Mouse (Mus musculus) liver, embryonic 14.5 days (tissue): Measurements from ENCODE around the gene Irs2. TPM values are rescaled to one million over a fixed set of nuclear protein-coding genes. Genes with fewer than 3 reads are reported as not detected.
A peak's percentile ranks its signal among the peaks of the same experiment; 100 is the strongest.

Source experiments
- ATAC-seq: fragments of 200-750 bp; cut with Nextera tagmentation; 2 replicates; pipeline ENCODE4 v1.8.0; 2017; ENCODE audit warnings: moderate number of reproducible peaks, mild to moderate bottlenecking, moderate library complexity; ENCODE audit not compliant: insufficient read depth
- DNase-seq, 3 experiments: peaks; one replicate each; pipeline ENCODE4 v3.0.0-alpha.2; 2012 to 2013; ENCODE audit warnings: low read depth in 3 of 3, low spot score in 3 of 3
- H3K27ac ChIP-seq: fragments of 300-500 bp; sonication (generic); 2 replicates; pipeline ENCODE4 v1.5.1; 2014; ENCODE audit warnings: moderate library complexity, mild to moderate bottlenecking, control low read depth, inconsistent platforms
- H3K27me3 ChIP-seq: fragments of 300-500 bp; sonication (generic); 2 replicates; pipeline ENCODE4 v1.6.1; 2014; ENCODE audit warnings: mild to moderate bottlenecking, low read length, moderate library complexity; ENCODE audit not compliant: control insufficient read depth, insufficient read depth
- H3K36me3 ChIP-seq: fragments of 300-500 bp; sonication (generic); replicated peaks from 2 replicates; pipeline ENCODE4 v1.6.1; 2014; ENCODE audit warnings: low read depth; ENCODE audit not compliant: control insufficient read depth, insufficient read depth
- H3K4me1 ChIP-seq, 2 experiments: fragments of 200-500 bp in 1 of 2; fragments of 300-500 bp in 1 of 2; sonication (generic) in 1 of 2; replicated peaks; 2 replicates each; pipeline ENCODE4 v1.6.1; 2012 to 2014; ENCODE audit warnings: antibody characterized with exemption in 1 of 2, inconsistent platforms in 1 of 2, low read length in 1 of 2; ENCODE audit not compliant: control insufficient read depth in 2 of 2, insufficient read depth in 2 of 2
- H3K4me2 ChIP-seq: fragments of 300-500 bp; sonication (generic); 2 replicates; pipeline ENCODE4 v1.6.1; 2014; ENCODE audit warnings: low read depth, mild to moderate bottlenecking, control low read depth, moderate library complexity
- H3K4me3 ChIP-seq, 2 experiments: fragments of 200-500 bp in 1 of 2; fragments of 300-500 bp in 1 of 2; sonication (generic) in 1 of 2; 2 replicates each; pipeline ENCODE4 v1.5.1; 2012 to 2014; ENCODE audit warnings: low read depth in 2 of 2, low read length in 2 of 2, mild to moderate bottlenecking in 2 of 2, control low read depth in 1 of 2, inconsistent platforms in 1 of 2, moderate library complexity in 1 of 2; ENCODE audit not compliant: insufficient read depth in 1 of 2
- H3K9ac ChIP-seq: fragments of 300-500 bp; sonication (generic); replicated peaks from 2 replicates; pipeline ENCODE4 v1.6.1; 2014; ENCODE audit warnings: mild to moderate bottlenecking, control low read depth, moderate library complexity
- H3K9me3 ChIP-seq: fragments of 300-500 bp; sonication (generic); 2 replicates; pipeline ENCODE4 v1.6.1; 2016; ENCODE audit warnings: low read length, mixed read lengths; ENCODE audit not compliant: control insufficient read depth
- CTCF ChIP-seq: IDR thresholded peaks from 2 replicates; pipeline ENCODE4 v1.5.1; 2016; ENCODE audit warnings: antibody characterized with exemption, low read depth, control low read depth
- EP300 ChIP-seq: IDR thresholded peaks from 2 replicates; pipeline ENCODE4 v1.6.1; 2016; ENCODE audit warnings: antibody characterized with exemption, low read depth
- WGBS: fragments of 180-500 bp; shearing (Covaris S2); extraction: QIAGEN DNeasy Blood & Tissue Kit; methylation state at CpG from one replicate; pipeline ENCODE4 v1.1.7; 2014; ENCODE audit not compliant: insufficient replicate concordance; 5-methylcytosine and 5-hydroxymethylcytosine counted together
- polyA plus RNA-seq, 2 experiments: library from polyadenylated mRNA; depleted of rRNA in 1 of 2; stranded (reverse) in 1 of 2; unstranded in 1 of 2; fragments of >200 nt; fragmentation: Nextera tagmentation in 1 of 2; extraction: Ambion mirVana in 1 of 2; gene quantifications; 2 replicates each; pipeline versions ENCODE4 v1.2.1 to v1.2.3; 2012 to 2014

Gene Irs2
- polyA plus RNA-seq, 2 experiments, result 2.9 to 4.7 TPM

GRCm38 (mm10) chr8:10974659-10975058 is 33.6 kb downstream of the Irs2 start:
- DNase-seq, result no peak
- Histone ChIP-seq H3K9ac (no peak overlapping the region), H3K4me2 (no peak overlapping the region), H3K9me3 (no peaks in the 10 kb centered on the region), H3K4me3 (no peak overlapping the region), H3K27me3 (no peaks in the 10 kb centered on the region), H3K36me3 (no peaks in the 10 kb centered on the region), H3K4me1 (peaks cover 28 to 63% of the 10 kb centered on the region in 2 experiments), H3K27ac (no peak overlapping the region)
- TF ChIP-seq CTCF, result no peak
- TF ChIP-seq EP300, result no peak
- 40% methylated on average over 2 of the region's 2 CpGs for WGBS
- no peak for ATAC-seq

GRCm38 (mm10) chr8:10974126-10974525 is 34.1 kb downstream of the Irs2 start:
- Histone ChIP-seq H3K27me3 (no peaks in the 10 kb centered on the region), H3K9me3 (no peaks in the 10 kb centered on the region), H3K36me3 (no peaks in the 10 kb centered on the region), H3K4me3 (no peak overlapping the region), H3K4me1 (peaks cover 28 to 60% of the 10 kb centered on the region in 2 experiments), H3K4me2 (no peak overlapping the region), H3K27ac (no peak overlapping the region), H3K9ac (no peak overlapping the region)
- 64% methylated on average over 4 of the region's 4 CpGs for WGBS
- DNase-seq (peak in 1 of 3 experiments; percentile 38), ATAC-seq (peak; percentile 24; the same call in 1 of the 2 replicates)
- TF ChIP-seq EP300, result no peak
- TF ChIP-seq CTCF, result no peak

- Histone ChIP-seq H3K4me3 (no peak overlapping the region), H3K27ac (no peak overlapping the region), H3K36me3 (no peaks in the 10 kb centered on the region), H3K9ac (no peak overlapping the region), H3K4me1 (peaks cover 22 to 61% of the 10 kb centered on the region in 2 experiments), H3K4me2 (no peak overlapping the region), H3K27me3 (no peaks in the 10 kb centered on the region), H3K9me3 (no peaks in the 10 kb centered on the region)
- 56% methylated on average over 9 of the region's 9 CpGs for WGBS
- ATAC-seq, result no peak
- DNase-seq, result no peak
- TF ChIP-seq CTCF (no peak), EP300 (no peak)
Measured at GRCm38 (mm10) chr8:10972851-10973452, 35.3 kb downstream of the Irs2 start.

- Histone ChIP-seq H3K4me1 (peaks cover 16 to 58% of the 10 kb centered on the region in 2 experiments), H3K27ac (no peak overlapping the region)
Measured at GRCm38 (mm10) chr8:10971984-10972383, 36.3 kb downstream of the Irs2 start.

GRCm38 (mm10) chr8:10971509-10971908 is 36.7 kb downstream of the Irs2 start:
- no peak overlapping the region for H3K9ac ChIP-seq
- H3K27me3 ChIP-seq, result no peaks in the 10 kb centered on the region
- WGBS, result 34% methylated on average over 5 of the region's 5 CpGs
- H3K4me1 ChIP-seq, result peaks cover 11 to 57% of the 10 kb centered on the region in 2 experiments
- H3K9me3 ChIP-seq, result no peaks in the 10 kb centered on the region
- H3K27ac ChIP-seq, result no peak overlapping the region
- no peak overlapping the region for H3K4me3 ChIP-seq
- no peak for DNase-seq
- ATAC-seq, result no peak
- TF ChIP-seq EP300, result no peak
- TF ChIP-seq CTCF, result no peak
- H3K4me2 ChIP-seq, result no peak overlapping the region
- H3K36me3 ChIP-seq, result no peaks in the 10 kb centered on the region

More at GRCm38 (mm10) chr8:10971984-10972383, 36.3 kb downstream of the Irs2 start:
- ATAC-seq, result no peak
- no peaks in the 10 kb centered on the region for H3K36me3 ChIP-seq
- TF ChIP-seq CTCF (no peak), EP300 (no peak)
- H3K4me2 ChIP-seq, result no peak overlapping the region
- no peaks in the 10 kb centered on the region for H3K9me3 ChIP-seq
- 57% methylated on average over 3 of the region's 3 CpGs for WGBS
- H3K4me3 ChIP-seq, result no peak overlapping the region
- DNase-seq, result no peak
- no peak overlapping the region for H3K9ac ChIP-seq
- H3K27me3 ChIP-seq, result no peaks in the 10 kb centered on the region
